10 mouse cellular contexts compared by ENCODE assay signal in the genomic region with DNA sequence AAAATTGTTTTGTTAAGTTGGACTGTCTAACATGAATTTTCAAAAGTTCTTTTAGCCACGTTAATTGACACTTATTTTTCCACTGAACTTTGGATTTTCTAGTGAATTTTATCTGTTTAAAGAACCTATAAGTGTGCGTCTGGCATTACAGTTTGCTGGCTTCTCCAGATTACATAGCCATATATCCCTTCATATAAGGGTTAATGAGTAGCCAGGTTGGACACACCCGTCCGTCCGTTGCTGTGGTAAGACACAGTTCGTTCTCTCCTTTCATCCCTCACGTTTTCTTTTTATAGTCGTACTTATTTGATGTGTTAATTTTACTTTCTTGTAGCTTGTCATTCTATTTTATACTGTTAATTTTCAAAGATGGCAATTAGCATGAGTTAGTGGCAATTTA. TPM values are rescaled to one million over a fixed set of nuclear protein-coding genes. Genes with fewer than 3 reads are reported as not detected.
A peak's percentile ranks its signal among the peaks of the same experiment; 100 is the strongest.
DNase-seq lines count a peak whose midpoint lies in the region; ATAC-seq and TF ChIP-seq lines count a peak whose summit lies in the region.
"Had no signal": no experiment of that assay in that cellular context is flagged by ENCODE, and none has a peak within 500 bp of the region (broad histone marks: within the 10 kb centered on the region; RNA-seq: fewer than 3 reads in every experiment).

No protein-coding gene starts in this region.

- TF ChIP-seq EP300 in CH12.LX (IDR thresholded peaks at IDR 0.05; ENCODE audit: low read length), result no peak

- DNase-seq in kidney, postnatal 14 days, result no peak
- DNase-seq in CH12.LX (ENCODE audit: extremely low read depth), result no peak
- DNase-seq in c-Kit-positive CD71-positive TER-119-positive erythroid progenitor cells, embryonic 14.5 days (ENCODE audit: low spot score), result no peak
- no peak for DNase-seq in layer of hippocampus, postnatal 10 days (ENCODE audit: low spot score in 2 of 2)
- DNase-seq: cerebellum, postnatal 25 days had no signal

- in situ Hi-C loops in CH12.LX (cut with MboI; ENCODE audit: low pct_ligation_motif_present, low pct_unique_long_range_greater_than_20kb, low sequenced_read_pairs), result no loop called here

- H3K27me3 ChIP-seq in kidney, embryonic 15.5 days, result no peaks in the 10 kb centered on the region
- H3K27me3 ChIP-seq in CH12.LX (replicated peaks), result no peaks in the 10 kb centered on the region
- no peaks in the 10 kb centered on the region for H3K27me3 ChIP-seq in liver, embryonic 16.5 days (ENCODE audit: control insufficient read depth, insufficient read depth, low read depth, low read length)

- no peak for TF ChIP-seq RAD21 in CH12.LX (IDR thresholded peaks at IDR 0.05; ENCODE audit: low read depth, low read length)

- peak overlapping the region; percentile 38 for H3K4me2 ChIP-seq in kidney, embryonic 15.5 days
- H3K4me2 ChIP-seq in CH12.LX (ENCODE audit: insufficient read depth, low read depth, poor library complexity, severe bottlenecking), result peak overlapping the region; percentile 94
- H3K4me2 ChIP-seq in liver, embryonic 16.5 days (ENCODE audit: low read depth, low read length), result peak overlapping the region; percentile 58
- H3K4me2 ChIP-seq: hindbrain, embryonic 14.5 days had no signal

- dilution Hi-C loops in CH12.LX (cut with MboI; ENCODE audit: extremely low pct_ligation_motif_present, extremely low pct_unique_long_range_greater_than_20kb, low sequenced_read_pairs), result no loop called here

- 69% methylated on average over 8 of the region's 8 CpGs for WGBS in kidney, embryonic 15.5 days
- 17% methylated on average over 8 of the region's 8 CpGs for WGBS in liver, embryonic 16.5 days (ENCODE audit: insufficient replicate concordance)

- no peaks in the 10 kb centered on the region for H3K36me3 ChIP-seq in kidney, embryonic 15.5 days
- no peaks in the 10 kb centered on the region for H3K36me3 ChIP-seq in CH12.LX (replicated peaks in 1 of 2; ENCODE audit: control insufficient read depth in 1 of 2, insufficient read depth in 1 of 2, low read length in 1 of 2)
- no peaks in the 10 kb centered on the region for H3K36me3 ChIP-seq in liver, embryonic 16.5 days (ENCODE audit: control insufficient read depth, insufficient read depth)

- H3K9ac ChIP-seq in kidney, embryonic 15.5 days, result no peak overlapping the region
- peak overlapping the region; percentile 99; the same call in 1 of the 2 replicates for H3K9ac ChIP-seq in CH12.LX (ENCODE audit: insufficient read depth, low read depth)
- peak overlapping the region; percentile 42 for H3K9ac ChIP-seq in liver, embryonic 16.5 days (ENCODE audit: low read depth, low read length)
- H3K9ac ChIP-seq: hindbrain, embryonic 14.5 days had no signal

- TF ChIP-seq POLR2A in CH12.LX (IDR thresholded peaks at IDR 0.05; ENCODE audit: low read depth, low read length), result no peak

- 0 out of 2 replicates have a peak, but pooled peaks have one; percentile 67 for ATAC-seq in kidney, embryonic 15.5 days (replicated peaks; ENCODE audit: low FRiP score)
- peak; percentile 3; the same call in 1 of the 2 replicates for ATAC-seq in common myeloid progenitor, adult 5-6 weeks (replicated peaks; ENCODE audit: low read depth, poor library complexity, severe bottlenecking)
- ATAC-seq in liver, embryonic 16.5 days (ENCODE audit: low read depth), result peak; percentile 46
- ATAC-seq: forebrain, embryonic 16.5 days had no signal

- H3K79me2 ChIP-seq in CH12.LX (replicated peaks; ENCODE audit: control insufficient read depth, extremely low read depth, insufficient read depth, poor library complexity, severe bottlenecking), result peaks cover 49% of the 10 kb centered on the region

- H3K4me3 ChIP-seq in kidney, embryonic 15.5 days (replicated peaks), result peak overlapping the region; percentile 28
- H3K4me3 ChIP-seq in CH12.LX (replicated peaks in 1 of 3; ENCODE audit: low read depth in 2 of 3, low read length in 2 of 3, poor library complexity in 1 of 3), result peak overlapping the region; percentile 65 to 83 (median 69)
- peak overlapping the region; percentile 53 for H3K4me3 ChIP-seq in liver, embryonic 16.5 days (ENCODE audit: low read depth, low read length)

- no peak overlapping the region for H3K27ac ChIP-seq in kidney, embryonic 15.5 days
- no peak overlapping the region for H3K27ac ChIP-seq in CH12.LX (ENCODE audit: insufficient read depth, low read depth)
- peak overlapping the region; percentile 72 for H3K27ac ChIP-seq in liver, embryonic 16.5 days (ENCODE audit: low read length)
- H3K27ac ChIP-seq: hindbrain, embryonic 14.5 days had no signal

- H3K9me3 ChIP-seq in kidney, embryonic 15.5 days (replicated peaks), result no peaks in the 10 kb centered on the region
- no peaks in the 10 kb centered on the region for H3K9me3 ChIP-seq in CH12.LX (replicated peaks; ENCODE audit: low read length)
- no peaks in the 10 kb centered on the region for H3K9me3 ChIP-seq in liver, embryonic 16.5 days (replicated peaks; ENCODE audit: control insufficient read depth, low read length)

- no peak for TF ChIP-seq CTCF in CH12.LX (conservative IDR thresholded peaks at IDR 0.05 in 1 of 2, IDR thresholded peaks at IDR 0.05 in 1 of 2; ENCODE audit: low read depth in 2 of 2, low read length in 2 of 2)

- H3K4me1 ChIP-seq in kidney, embryonic 15.5 days, result peaks cover 9% of the 10 kb centered on the region; the same call in 1 of the 2 replicates
- peaks cover 0 to 14% of the 10 kb centered on the region in 2 experiments; a peak in 2 of 4 replicates for H3K4me1 ChIP-seq in CH12.LX (ENCODE audit: control insufficient read depth in 1 of 2, insufficient read depth in 2 of 2)
- H3K4me1 ChIP-seq in liver, embryonic 16.5 days (ENCODE audit: control insufficient read depth, low read depth, low read length), result peaks cover 49% of the 10 kb centered on the region

TF ChIP-seq in CH12.LX, 34 proteins besides CTCF, POLR2A, EP300 and RAD21:
- TF ChIP-seq JUND (conservative IDR thresholded peaks at IDR 0.05; ENCODE audit: low read depth, low read length), result no peak
- TF ChIP-seq JUN (IDR thresholded peaks at IDR 0.05; ENCODE audit: insufficient read depth, low read depth, low read length), result no peak
- no peak for TF ChIP-seq IRF4 (IDR thresholded peaks at IDR 0.05; ENCODE audit: low read depth, low read length)
- TF ChIP-seq CHD2 (IDR thresholded peaks at IDR 0.05; ENCODE audit: low read length), result no peak
- TF ChIP-seq ZNF384 (IDR thresholded peaks at IDR 0.05; ENCODE audit: low read depth, low read length), result no peak
- TF ChIP-seq TCF12 (IDR thresholded peaks at IDR 0.05; ENCODE audit: low read depth, low read length), result no peak
- no peak for TF ChIP-seq ELF1 (IDR thresholded peaks at IDR 0.05; ENCODE audit: low read depth, low read length)
- no peak for TF ChIP-seq KAT2A (IDR thresholded peaks at IDR 0.05; ENCODE audit: insufficient replicate concordance, low read length)
- no peak for TF ChIP-seq USF2 (conservative IDR thresholded peaks at IDR 0.05; ENCODE audit: low read depth, low read length)
- TF ChIP-seq RCOR1 (conservative IDR thresholded peaks at IDR 0.05; ENCODE audit: low read depth, low read length), result no peak
- TF ChIP-seq ZKSCAN1 (IDR thresholded peaks at IDR 0.05; ENCODE audit: borderline replicate concordance, low read depth, low read length), result no peak
- TF ChIP-seq MEF2A (IDR thresholded peaks at IDR 0.05; ENCODE audit: borderline replicate concordance, low read depth, low read length), result no peak
- no peak for TF ChIP-seq MAFK (IDR thresholded peaks at IDR 0.05; ENCODE audit: insufficient replicate concordance, low read length)
- TF ChIP-seq MAX (IDR thresholded peaks at IDR 0.05; ENCODE audit: low read length), result no peak

RNA-seq across cellular contexts. Expression of a gene that starts 33.8 kb away (rescaled TPM):
- 40.8 and 41.2 TPM in 2 replicates for polyA plus RNA-seq in kidney, embryonic 15.5 days (2015; fragmentation: Nextera tagmentation; extraction: Ambion mirVana)
- total RNA-seq in CH12.LX (2012; rRNA removed), result 31.3 and 36.8 TPM in 2 replicates
- total RNA-seq in CH12.LX (2014; rRNA removed), result 36.2 and 39.9 TPM in 2 replicates
- polyA plus RNA-seq in CH12.LX (2012; ENCODE audit: insufficient read length, low read depth), result 68.5 and 69.4 TPM in 2 replicates
- total RNA-seq in common myeloid progenitor, adult 5-6 weeks (2017), result 81.4 and 84.9 TPM in 2 replicates
- 13.0 and 13.1 TPM in 2 replicates for polyA plus RNA-seq in liver, embryonic 16.5 days (2015; fragmentation: Nextera tagmentation; extraction: Ambion mirVana)
- total RNA-seq in layer of hippocampus, postnatal 10 days (2021), result 10 to 100 TPM; 49.7 to 51.2 TPM

RNA-seq across cellular contexts. Expression of a gene that starts 34.1 kb away (rescaled TPM):
- polyA plus RNA-seq in kidney, embryonic 15.5 days (2015; fragmentation: Nextera tagmentation; extraction: Ambion mirVana), result 13.7 and 14.7 TPM in 2 replicates
- total RNA-seq in CH12.LX (2012; rRNA removed) (37.1 and 41.2 TPM in 2 replicates), CH12.LX (2014; rRNA removed) (71.7 and 85.2 TPM in 2 replicates)
- 49.6 and 54.4 TPM in 2 replicates for polyA plus RNA-seq in CH12.LX (2012; ENCODE audit: insufficient read length, low read depth)
- total RNA-seq in common myeloid progenitor, adult 5-6 weeks (2017), result 270 and 285 TPM in 2 replicates
- 7.8 and 8.8 TPM in 2 replicates for polyA plus RNA-seq in liver, embryonic 16.5 days (2015; fragmentation: Nextera tagmentation; extraction: Ambion mirVana)
- total RNA-seq in layer of hippocampus, postnatal 10 days (2021), result 1 to 10 TPM; 6.0 to 6.1 TPM

Comparison
In these comparisons a context has a peak if more than half of its experiments do, and no peak if none do; other contexts are left out.
1. ATAC-seq: peak in every context shown above with its lines; median percentile 67 in kidney, embryonic 15.5 days; 46 in liver, embryonic 16.5 days; 3 in common myeloid progenitor, adult 5-6 weeks.
2. H3K4me2 ChIP-seq: peak in every context shown above with its lines; median percentile 94 in CH12.LX; 58 in liver, embryonic 16.5 days; 38 in kidney, embryonic 15.5 days.
3. RNA of a gene that starts 34.1 kb away (total RNA-seq): 270 to 285 TPM in common myeloid progenitor, adult 5-6 weeks and 37.1 to 85.2 TPM in CH12.LX; 6.0 to 6.1 TPM in layer of hippocampus, postnatal 10 days; every median in the first group is over 4 times any median in the second.
4. Peak in every context shown above with its lines, with median percentiles within 50 percentile points of each other: H3K4me3 ChIP-seq.